Mouse (Mus musculus): ENCODE results near the gene Olfr827.

Olfr827 gene

DNA sequence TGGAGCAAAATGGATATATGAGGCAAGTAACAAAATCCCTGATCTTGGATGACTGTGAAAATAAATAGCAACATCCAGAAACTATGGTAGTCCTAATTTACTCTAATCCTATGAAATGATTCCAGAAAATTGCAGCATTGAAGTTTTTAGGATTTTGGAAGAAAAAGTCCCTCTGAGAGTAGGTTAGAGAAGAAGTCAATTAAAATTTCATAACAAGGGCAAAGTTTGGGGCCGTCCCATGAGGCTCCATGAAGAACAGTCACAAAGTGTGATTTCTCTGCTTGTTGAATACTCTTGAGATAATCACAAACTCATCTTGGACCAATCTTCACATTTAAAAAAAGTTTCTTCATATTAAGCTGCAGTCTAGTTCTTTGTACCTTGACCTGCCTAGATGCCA lies at the start of gene Olfr827:
TSS of gene Olfr827 (minus strand) at position 101 of the 400 bp plus-strand sequence.
- DNase-seq (ENCODE audit: low spot score) = no peak

DNA sequence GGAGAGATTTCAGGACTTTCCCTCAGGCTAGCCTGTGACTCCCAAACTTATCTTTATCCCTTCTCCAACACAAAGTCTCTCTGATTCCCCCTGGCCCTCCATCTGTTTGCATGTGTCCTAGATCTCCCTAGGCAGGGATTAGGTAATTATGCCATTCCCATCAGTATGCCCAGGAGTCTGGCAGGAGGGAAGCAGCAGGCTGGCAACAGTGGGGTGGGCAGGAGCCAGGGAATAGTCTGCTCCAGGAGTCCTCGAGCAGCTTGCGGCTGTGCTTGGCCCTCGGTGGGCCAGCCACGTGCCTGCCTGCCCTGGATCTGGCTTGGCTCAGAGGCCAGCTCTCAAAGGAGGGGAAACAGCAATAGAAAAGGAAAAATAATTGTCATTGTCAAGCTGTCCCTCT lies 49.0 kb upstream of the Olfr827 start:
- peak; percentile 44 for DNase-seq (ENCODE audit: low spot score)

DNA sequence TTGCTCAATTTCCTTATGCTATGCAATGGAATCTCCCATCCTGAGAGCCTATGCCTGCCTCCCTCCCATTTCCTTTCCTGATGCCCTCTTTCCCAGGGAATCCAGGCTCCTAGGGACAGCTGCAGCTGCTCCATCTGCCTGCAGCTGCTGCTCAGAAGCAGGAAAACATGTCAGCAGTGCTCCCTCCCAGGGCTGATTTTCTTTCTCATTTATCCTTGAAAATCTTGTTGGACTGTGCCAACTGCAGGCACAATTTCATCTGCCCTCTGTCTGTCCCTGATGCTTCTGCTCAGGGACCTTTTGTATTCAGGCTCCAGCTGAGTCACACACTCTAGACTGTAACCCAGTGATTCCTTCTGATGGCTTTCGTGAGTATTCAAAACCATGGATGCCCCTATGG lies 45.3 kb upstream of the Olfr827 start:
- DNase-seq (ENCODE audit: low spot score) = peak; percentile 45

DNA sequence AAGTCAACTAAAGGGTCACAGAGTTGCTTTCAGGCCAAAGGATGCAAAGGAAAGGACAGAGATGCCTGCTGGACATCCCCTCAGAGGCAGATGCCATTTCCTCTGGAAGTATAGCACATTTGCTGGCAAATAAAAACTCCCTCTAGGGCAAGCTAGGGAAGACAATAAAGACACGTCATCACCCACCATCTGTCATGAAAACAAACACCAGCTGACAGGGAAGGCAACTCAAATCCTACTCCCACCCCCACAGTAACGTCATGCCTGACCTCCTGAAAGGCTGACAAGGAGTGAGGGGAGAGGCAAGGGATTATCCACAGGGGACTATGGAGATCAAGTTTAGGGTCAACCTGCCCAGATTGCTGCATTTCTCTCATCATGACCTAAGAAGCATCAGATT lies 30.1 kb upstream of the Olfr827 start:
- peak; percentile 72 for DNase-seq (ENCODE audit: low spot score)

DNA sequence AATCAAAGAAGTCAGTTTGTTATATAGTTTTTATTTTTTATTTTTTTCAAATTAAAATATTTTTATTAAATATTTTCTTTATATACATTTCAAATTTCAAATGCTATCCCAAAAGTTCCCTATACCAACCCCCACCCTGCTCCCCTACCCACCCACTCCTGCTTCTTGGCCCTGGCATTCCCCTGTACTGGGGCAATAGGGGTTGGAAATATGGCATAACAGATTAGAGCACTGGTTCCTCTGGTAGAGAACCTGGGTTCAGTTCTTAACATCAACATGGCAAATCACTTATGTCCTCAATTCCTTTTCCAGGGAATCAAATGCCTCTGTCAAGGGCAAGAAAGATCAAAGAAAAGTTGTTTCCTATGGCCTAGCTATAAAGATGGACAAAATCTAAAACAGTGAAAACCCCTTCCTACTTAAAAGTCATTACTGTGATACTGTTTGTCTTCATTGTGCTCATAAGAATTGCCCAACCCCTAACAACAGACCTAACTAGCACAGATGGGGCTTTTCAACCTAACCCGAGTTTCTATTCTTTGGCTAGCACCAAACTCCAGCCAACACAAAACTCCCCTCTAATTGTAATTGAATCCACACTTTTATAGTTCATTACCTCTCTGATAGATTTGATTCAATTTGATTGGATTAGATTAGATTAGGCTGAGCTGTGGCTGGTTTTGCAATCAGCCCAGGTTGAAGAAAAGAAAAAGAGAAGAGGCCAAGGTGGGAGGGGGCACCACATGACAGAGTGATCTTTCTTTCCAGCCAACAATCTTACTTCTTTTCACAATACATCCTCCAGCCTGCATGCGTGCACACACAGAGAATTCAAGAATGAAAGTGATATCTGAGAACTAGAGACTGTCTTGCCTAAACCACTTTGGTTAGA lies 24.4 kb upstream of the Olfr827 start:
- DNase-seq (ENCODE audit: low spot score) = no peak

DNA sequence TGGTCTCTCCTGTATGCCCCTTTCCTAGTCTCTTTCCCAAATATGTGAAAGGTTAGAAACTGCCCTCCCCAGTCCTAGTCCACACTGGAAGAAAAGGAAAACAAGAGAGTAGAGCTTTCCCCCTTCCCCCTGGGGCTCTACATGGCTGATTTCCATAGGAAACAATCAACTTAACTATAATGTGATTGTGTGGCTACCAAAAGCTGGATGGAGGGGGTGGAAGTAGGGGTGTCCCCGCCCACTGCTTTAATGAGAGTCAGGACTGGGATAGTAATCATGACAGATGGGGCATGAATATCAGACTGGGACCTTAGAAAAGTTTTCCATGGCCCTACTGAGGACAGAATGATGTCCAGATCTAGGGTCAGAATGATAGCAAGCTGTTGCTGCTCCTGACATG lies 20.4 kb upstream of the Olfr827 start:
- no peak for DNase-seq (ENCODE audit: low spot score)

DNA sequence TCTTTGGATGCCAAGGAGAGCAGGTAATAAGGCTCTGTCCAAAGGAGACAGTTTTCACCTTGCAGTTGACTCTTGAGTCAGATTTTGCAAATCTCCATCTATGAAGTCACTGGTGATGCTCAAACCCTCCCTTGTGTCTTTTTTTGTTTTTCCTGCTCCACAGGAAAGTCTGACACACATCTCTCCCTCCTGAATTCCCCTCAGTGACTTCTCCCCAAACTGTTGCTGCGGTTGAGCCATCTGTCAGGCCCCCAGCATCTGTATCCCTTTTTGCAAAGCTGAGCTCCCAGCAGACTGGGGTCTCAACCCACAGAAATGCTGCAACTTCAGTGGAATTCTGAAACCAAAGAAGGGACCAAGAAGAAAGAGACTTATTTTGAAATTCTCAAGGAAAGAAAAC lies 17.9 kb upstream of the Olfr827 start:
- DNase-seq (ENCODE audit: low spot score) = no peak

DNA sequence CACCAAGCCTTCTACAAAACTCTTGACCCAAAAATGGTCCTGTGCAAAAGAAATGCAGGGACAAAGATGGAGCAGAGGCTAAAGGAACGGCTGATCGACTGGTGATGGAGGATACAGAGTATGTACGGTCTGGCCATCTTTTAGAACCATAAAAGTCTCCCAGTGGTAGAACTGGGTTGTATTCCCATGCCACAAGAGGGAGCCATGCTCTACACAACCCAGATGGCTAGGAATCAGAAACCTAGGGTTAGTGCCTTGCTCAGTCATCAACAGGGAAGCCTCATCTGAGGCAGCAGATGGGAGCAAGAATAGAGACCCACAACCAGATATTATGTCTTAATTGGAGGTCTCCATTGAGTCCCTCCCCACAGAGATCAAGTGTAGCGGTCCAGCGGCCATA lies 15.4 kb upstream of the Olfr827 start:
- DNase-seq (ENCODE audit: low spot score) = peak; percentile 36

DNA sequence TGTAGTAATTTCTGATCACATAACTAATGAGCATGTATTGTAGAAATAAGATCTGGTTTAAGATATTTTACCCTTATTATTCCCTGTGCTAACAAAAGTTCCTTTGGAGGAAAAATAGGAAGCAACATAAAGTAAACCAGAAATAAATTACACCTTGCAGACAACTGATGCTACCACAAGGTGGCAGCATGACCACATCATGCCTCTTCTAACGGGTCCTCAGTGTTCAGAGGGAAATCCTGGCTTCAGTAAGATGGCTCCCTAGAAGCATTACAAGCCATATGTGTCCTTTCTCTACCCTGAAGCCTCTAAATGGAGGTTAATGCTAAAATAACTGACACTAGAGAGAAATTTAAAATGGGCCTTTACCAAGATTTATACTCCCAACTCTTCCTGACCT lies 14.0 kb upstream of the Olfr827 start:
- peak; percentile 85 for DNase-seq (ENCODE audit: low spot score)

DNA sequence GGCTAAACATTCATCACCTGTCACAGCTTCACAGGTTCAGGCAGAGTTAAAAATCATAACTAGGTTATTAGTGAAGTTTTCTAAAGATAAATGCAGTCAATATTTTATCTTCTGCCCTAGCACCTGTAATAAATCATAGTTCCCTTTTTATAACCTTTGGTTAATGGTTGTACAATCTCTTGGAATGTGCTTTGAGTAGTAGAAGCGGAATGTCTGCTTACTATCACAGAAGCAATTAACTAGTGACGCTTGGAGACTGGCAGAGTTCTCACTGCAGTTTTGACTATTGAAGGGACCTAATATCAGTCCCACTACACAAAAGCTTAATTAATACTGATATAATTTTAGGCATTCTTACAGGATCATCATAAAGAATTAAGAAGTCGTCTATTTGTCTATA lies 10.8 kb upstream of the Olfr827 start:
- no peak for DNase-seq (ENCODE audit: low spot score)

DNA sequence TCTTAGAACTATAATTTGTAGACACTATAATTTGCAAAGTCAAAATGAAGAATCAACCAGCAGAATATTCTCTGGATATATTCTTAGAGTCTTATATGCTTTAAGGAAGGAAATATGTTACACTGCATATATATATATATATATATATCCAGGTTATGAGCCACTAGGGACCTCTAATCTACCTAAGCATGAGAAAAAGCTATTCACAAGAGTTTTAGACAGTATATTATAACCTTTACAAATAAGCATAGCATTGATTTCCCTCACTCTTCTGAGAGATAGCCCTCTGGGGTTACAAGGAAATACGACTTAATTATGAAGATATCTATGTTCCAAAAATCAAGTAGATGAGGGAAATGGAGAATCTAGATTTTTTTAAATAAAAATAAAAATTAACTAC lies 30.1 kb downstream of the Olfr827 start, which contains the start of gene Olfr826:
TSS of gene Olfr826 (minus strand) at position 101 of the 400 bp plus-strand sequence.
- no peak for DNase-seq (ENCODE audit: low spot score)

DNA sequence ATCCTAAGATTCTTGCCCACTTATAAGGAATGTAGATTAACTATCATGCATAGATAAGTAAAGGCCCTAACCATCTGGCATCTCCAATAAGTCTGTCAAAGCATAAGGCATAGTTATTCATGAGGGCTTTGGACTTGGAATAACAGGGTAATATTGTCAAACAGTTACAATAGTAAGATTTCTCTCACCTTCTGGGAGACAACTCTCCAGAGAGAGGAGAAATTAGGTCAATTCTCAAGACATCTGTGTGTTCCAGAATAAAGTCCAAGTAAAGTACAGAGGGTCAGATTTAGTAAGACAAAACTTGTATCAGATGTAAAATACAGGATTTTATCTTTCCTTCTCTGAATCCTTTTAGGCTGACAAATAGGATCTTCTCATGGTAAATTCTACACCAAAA lies 47.5 kb downstream of the Olfr827 start, which contains the start of gene Olfr825:
TSS of gene Olfr825 (minus strand) at position 101 of the 400 bp plus-strand sequence.
- DNase-seq (ENCODE audit: low spot score) = no peak

DNA sequence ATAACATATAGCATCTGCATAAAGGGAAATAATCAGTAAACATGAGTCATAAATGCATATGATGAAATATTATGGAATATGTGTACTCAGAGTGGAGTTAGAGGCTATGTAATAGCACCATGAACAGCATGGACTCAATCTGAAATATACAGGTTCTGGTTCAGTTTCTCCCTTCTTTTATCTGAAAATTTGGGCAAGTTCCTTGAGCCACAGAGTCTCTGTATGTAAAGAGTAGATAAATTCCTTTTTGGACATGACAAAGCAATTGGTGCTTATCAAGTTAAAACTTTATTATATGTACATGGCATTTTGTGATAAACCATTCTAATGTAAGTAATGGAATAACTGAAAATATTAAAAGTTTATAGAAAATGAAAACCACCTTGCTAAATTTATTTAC lies 49.0 kb downstream of the Olfr827 start:
- no peak for DNase-seq (ENCODE audit: low spot score)

Measured in retina, embryonic 14.5 days (tissue).